Mouse (Mus musculus): ENCODE measurements around the gene Gnat1. TPM values are rescaled to one million over a fixed set of nuclear protein-coding genes. Genes with fewer than 3 reads are reported as not detected.

Gnat1 gene
- polyA plus RNA-seq (2015; fragmentation: Nextera tagmentation; extraction: Ambion mirVana): 3.0 and 4.8 TPM in 2 replicates

DNA sequence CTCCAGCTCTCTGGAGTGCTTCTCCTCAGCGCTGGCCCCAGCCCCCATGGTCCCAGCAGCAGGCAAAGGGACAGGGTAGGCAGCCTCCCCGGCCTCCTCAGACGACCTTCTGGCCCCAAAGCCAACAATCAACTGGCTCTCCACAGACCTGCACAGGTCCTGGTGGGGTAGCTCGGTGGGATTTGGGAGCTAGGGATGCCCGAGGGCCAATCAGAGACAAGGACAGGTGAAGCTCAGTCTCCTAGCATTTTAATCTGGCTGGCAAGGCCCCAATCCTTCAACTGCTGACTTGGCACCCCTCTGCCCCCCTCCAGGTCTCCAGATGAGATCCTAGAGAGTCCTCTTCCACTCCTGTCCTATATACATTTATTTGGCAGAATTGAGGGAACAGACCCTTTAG lies at the start of gene Gnat1:
Gnat1 (minus strand) TSS at position 212 of the 400 bp plus-strand sequence.

DNA sequence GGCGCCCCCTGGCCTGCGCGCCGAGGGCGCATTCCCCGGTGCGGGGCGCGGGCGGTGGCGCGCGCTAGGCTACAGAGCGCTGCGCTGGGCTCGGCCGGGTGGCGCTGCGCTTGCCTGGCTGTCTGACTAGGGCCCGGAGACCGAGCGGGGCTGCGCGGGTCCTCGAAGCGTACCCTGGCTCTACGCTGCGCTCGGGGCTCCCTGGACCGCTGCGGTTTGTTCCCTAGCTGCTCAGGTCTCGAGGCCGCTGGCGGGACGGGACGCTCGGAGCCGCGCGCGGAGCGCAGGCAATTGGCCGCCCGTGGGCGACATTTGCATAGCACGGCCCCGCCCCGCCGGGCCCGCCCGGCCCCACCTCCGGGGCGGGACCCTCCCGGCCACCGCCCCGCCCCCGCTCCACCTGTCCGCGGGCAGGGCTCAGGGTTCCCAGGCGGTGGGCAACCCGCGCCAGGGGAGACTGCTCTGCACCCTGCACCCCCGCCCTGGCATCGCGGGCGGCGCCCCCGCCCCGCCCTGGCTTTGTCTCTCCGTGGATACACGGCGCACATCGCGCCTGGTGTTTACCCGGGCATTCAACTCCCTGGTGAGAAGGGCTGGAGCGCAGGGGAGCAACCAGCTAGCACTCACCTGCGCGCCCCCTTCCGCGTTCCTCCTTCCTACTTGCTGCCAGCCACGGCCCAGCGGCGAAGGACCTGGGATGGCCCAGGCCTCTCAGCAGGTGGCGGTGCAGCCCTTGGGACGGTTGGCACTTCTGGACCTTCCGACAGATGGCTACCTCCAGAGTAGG lies 30.4 kb upstream of the Gnat1 start, which contains the start of gene Sema3f:
Sema3f (minus strand) TSS at position 779 of the 787 bp plus-strand sequence.

DNA sequence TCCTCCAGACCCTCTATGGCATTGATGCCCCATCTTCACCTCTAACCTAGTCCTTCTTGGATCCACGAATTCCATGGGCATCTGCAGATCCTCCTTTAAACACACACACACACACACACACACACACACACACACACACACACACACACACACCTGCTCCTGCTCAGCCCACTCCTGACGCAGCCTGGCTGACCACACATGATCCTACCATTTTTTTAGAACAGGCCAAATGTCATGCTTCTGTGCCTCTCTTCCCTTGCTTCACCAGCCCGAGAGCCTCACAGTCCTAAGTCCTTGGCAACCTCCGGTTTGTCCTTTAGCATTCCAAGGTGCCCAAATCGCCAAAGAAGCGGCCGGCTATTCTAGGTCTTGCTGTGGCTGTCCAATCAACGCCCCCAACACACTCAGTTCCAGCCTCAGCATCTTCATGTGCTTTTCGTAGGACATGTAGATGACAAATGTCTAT lies 10.0 kb downstream of the Gnat1 start, which contains the start of gene Slc38a3:
Slc38a3 (minus strand) TSS at position 51 of the 466 bp plus-strand sequence.

DNA sequence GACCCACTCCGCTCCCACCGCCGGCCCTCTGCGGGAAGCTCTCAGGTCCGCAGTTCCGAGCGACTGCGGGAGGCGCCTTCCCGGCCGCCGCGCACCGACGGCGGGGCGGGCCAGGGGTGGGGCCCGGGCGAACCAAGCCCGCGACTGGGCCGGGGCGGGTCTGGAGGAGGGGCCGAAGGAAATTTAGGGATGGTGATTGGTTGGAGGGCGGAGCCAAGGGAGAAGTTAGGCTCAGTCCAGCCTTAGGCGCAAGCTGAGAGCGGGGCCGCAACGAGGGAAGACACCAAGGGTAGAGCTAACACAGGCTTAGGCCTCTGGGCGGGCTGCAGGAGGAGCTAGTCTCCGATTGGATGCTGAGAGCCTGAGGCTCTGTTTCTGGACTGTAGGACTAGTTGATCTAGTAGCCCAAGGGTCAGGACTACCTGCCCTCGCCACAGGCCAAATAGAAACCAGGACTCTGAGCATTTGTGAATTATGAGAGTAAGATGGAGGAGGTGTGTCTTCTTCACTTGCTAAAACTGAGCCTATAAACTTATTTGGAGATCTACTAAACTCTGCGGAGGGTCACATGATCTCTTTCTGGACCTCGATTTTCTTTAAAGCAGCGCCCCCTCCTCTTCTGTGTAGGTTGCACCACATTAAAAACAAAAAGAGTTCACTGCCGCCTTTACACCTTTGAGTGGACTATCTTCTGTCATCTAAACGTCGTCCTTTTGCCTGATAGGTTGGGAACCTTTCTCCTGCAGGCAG lies 44.1 kb downstream of the Gnat1 start, which contains the start of gene Gnai2:
Gnai2 (minus strand) TSS at position 89 of the 750 bp plus-strand sequence.

Other genes with a start within 250 kb of the Gnat1 start
- gene Tmem115, start 145.8 kb downstream of the Gnat1 start, polyA plus RNA-seq (2015; fragmentation: Nextera tagmentation; extraction: Ambion mirVana): 48.4 and 50.3 TPM in 2 replicates
- gene Cyb561d2, start 137.5 kb downstream of the Gnat1 start, polyA plus RNA-seq (2015; fragmentation: Nextera tagmentation; extraction: Ambion mirVana): 64.1 and 65.4 TPM in 2 replicates
- gene Nprl2, start 137.5 kb downstream of the Gnat1 start, polyA plus RNA-seq (2015; fragmentation: Nextera tagmentation; extraction: Ambion mirVana): 57.7 and 63.8 TPM in 2 replicates
- 2.3 and 2.8 TPM in 2 replicates for gene Zmynd10, start 132.4 kb downstream of the Gnat1 start, polyA plus RNA-seq (2015; fragmentation: Nextera tagmentation; extraction: Ambion mirVana)
- 33.1 and 41.1 TPM in 2 replicates for gene Rassf1, start 128.2 kb downstream of the Gnat1 start, polyA plus RNA-seq (2015; fragmentation: Nextera tagmentation; extraction: Ambion mirVana)
- gene Tusc2, start 116.5 kb downstream of the Gnat1 start, polyA plus RNA-seq (2015; fragmentation: Nextera tagmentation; extraction: Ambion mirVana): 121 and 123 TPM in 2 replicates
- 40.8 and 41.1 TPM in 2 replicates for gene Hyal2, start 111.8 kb downstream of the Gnat1 start, polyA plus RNA-seq (2015; fragmentation: Nextera tagmentation; extraction: Ambion mirVana)
- 5.3 and 5.8 TPM in 2 replicates for gene Hyal1, start 102.8 kb downstream of the Gnat1 start, polyA plus RNA-seq (2015; fragmentation: Nextera tagmentation; extraction: Ambion mirVana)
- 19.3 and 21.4 TPM in 2 replicates for gene Naa80, start 100.8 kb downstream of the Gnat1 start, polyA plus RNA-seq (2015; fragmentation: Nextera tagmentation; extraction: Ambion mirVana)
- 1.8 and 2.2 TPM in 2 replicates for gene Hyal3, start 98.9 kb downstream of the Gnat1 start, polyA plus RNA-seq (2015; fragmentation: Nextera tagmentation; extraction: Ambion mirVana)
- gene Ifrd2, start 92.1 kb downstream of the Gnat1 start, polyA plus RNA-seq (2015; fragmentation: Nextera tagmentation; extraction: Ambion mirVana): 10.7 and 15.2 TPM in 2 replicates
- gene Sema3b, start 70.5 kb downstream of the Gnat1 start, polyA plus RNA-seq (2015; fragmentation: Nextera tagmentation; extraction: Ambion mirVana): 8.4 and 9.7 TPM in 2 replicates
- 303 and 324 TPM in 2 replicates for gene Gnai2, start 44.3 kb downstream of the Gnat1 start, polyA plus RNA-seq (2015; fragmentation: Nextera tagmentation; extraction: Ambion mirVana)
- gene Slc38a3, start 10.2 kb downstream of the Gnat1 start, polyA plus RNA-seq (2015; fragmentation: Nextera tagmentation; extraction: Ambion mirVana): 54.2 and 66.6 TPM in 2 replicates
- 8.0 and 9.4 TPM in 2 replicates for gene Sema3f, start 30.8 kb upstream of the Gnat1 start, polyA plus RNA-seq (2015; fragmentation: Nextera tagmentation; extraction: Ambion mirVana)
- 136 and 143 TPM in 2 replicates for gene Rbm5, start 91.3 kb upstream of the Gnat1 start, polyA plus RNA-seq (2015; fragmentation: Nextera tagmentation; extraction: Ambion mirVana)
- gene Rbm6, start 193.5 kb upstream of the Gnat1 start, polyA plus RNA-seq (2015; fragmentation: Nextera tagmentation; extraction: Ambion mirVana): 50.8 and 55.7 TPM in 2 replicates
- 13.8 and 15.2 TPM in 2 replicates for gene Mon1a, start 208.4 kb upstream of the Gnat1 start, polyA plus RNA-seq (2015; fragmentation: Nextera tagmentation; extraction: Ambion mirVana)
- gene Mst1r, start 227.2 kb upstream of the Gnat1 start, polyA plus RNA-seq (2015; fragmentation: Nextera tagmentation; extraction: Ambion mirVana): 1.4 and 1.6 TPM in 2 replicates
- not detected in 2 replicates for gene Actl11, start 248.8 kb upstream of the Gnat1 start, polyA plus RNA-seq (2015; fragmentation: Nextera tagmentation; extraction: Ambion mirVana)